Mouse (Mus musculus): ENCODE results near the gene Shank1.

Shank1 gene

DNA sequence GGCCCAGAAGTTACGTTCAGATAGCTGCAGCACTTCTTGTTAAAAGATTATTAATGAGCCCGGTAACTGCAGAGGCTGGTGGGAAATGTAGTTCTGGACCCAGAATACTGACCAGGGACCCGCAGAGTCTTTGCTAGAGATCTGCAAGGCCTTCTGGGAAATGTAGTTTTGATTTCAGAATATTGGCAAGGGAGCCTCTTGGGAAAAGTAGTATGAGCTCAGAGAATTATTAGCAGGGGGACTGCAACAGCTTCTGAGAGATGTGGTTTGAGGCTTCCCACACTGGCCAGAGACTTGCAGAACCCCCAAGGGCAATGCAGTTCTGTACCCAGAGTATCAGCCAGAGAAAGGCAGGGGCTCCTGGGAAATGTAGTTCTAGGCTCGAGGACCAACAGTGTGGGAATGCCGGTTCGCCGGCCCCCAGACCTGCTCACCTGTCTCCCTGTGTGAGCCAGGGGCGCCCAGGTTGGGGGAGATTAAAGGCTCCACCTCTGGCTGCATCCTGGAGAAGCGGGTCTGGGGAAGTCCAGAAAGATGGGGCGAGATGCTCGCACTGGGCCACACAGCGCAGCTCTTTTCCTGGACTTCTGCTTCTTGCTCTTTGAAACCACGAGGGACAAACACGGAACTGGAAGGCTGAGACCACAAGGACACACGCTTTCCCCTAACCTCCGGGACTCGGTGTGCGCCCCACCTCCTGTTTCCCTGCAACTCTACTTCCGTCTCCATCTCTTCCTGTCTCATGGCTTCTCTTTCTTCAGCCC, 64.0 kb downstream of the Shank1 start:
- DNase-seq (ENCODE audit: low spot score), result peak; percentile 90

DNA sequence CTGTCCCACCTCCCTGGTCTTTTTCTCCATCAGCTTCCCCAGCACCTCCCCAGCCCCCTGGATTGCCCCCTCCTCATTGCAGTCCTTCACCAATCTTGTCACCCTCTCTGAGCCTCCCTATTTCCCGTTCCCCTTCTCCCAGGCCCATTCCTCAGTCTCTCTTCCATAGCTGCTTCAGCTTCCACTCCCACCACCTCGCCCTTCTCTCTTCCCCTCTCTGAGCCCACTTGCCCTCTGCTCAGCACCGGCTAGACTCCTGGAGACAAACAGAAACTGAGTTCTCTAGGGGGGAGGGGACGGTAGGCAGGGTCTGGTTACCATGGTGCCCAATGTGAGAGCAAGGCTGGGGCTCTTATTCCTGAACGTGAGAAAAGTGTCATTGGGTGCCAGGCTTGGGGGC, 64.7 kb downstream of the Shank1 start:
- DNase-seq (ENCODE audit: low spot score), result peak; percentile 26

DNA sequence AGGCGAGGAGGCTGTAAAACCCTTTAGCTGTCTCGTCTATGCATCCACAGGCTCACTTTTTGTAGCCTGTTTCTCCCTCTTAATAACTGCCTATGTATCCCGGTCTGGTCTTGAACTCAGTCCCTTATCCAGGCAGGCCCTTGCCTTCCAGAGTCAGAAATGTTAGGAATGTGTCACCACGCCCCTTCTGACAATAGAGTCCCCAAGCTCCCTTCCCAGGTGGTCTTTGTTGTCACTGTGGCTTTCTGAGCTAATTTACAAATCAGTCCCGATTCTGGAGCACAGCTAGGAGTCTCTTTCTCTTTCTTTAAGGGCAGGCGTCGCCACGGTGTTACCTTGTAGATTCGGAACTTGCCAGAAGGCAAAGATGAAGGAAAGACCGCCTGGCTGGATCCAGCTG, 65.2 kb downstream of the Shank1 start:
- peak; percentile 26 for DNase-seq (ENCODE audit: low spot score)

DNA sequence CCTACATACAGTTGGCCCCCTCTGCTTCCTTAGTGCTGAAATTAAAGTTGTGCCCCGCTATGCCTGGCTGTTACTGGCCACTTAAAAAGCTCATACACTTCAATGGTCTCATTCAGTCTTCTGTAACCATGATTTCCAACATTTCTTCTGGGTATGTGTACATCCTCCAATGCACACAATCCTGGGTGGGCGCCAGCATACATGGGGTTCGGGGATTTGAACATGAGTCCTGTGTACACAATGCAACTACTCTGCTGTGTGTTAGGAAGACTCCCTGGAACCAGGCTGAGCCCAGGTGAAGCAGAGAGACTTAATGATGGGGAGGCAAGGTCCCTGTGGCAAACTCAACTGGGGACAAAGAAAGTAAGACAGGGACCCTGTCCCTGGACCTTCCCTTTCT, 65.7 kb downstream of the Shank1 start:
- no peak for DNase-seq (ENCODE audit: low spot score)

DNA sequence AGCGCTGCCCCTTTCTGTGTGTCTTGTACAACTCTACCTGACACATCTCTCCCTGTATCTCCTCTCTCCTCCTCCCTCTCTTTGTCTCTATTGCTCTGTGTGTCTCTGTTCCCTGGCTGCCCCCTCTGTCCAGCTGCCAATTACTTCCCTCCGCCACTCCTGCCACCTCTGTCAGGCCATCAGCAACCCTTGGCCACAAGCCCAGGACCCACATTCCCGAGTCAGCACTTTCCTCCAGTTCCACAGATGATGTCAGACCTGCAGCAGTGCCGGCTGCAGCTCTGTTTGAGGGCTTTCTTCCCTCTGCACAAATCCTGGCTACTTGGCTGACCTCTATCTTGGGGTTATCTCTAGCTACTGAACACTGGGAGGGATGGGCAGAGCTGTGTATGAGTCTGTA, 68.2 kb downstream of the Shank1 start:
- no peak for DNase-seq (ENCODE audit: low spot score)

DNA sequence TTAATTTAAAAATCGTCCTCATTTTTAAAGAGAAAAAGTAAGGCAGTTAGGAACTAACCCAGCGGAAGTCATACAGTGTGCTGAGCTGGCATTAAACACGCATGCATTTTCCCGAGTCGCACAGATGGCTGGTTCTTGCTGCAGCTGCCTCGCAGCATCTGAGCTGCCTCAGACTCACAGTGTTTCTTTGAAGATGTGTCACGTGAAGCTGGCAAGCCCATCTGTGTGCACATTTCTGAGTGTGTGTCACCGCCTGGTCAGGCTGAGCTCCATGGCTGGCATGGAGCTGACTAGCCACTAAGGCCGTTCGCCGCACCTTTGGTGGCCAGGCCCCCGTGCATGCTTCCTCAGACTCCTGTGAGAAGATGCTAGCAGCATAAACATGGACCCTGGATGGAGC, 72.5 kb downstream of the Shank1 start:
- no peak for DNase-seq (ENCODE audit: low spot score)

DNA sequence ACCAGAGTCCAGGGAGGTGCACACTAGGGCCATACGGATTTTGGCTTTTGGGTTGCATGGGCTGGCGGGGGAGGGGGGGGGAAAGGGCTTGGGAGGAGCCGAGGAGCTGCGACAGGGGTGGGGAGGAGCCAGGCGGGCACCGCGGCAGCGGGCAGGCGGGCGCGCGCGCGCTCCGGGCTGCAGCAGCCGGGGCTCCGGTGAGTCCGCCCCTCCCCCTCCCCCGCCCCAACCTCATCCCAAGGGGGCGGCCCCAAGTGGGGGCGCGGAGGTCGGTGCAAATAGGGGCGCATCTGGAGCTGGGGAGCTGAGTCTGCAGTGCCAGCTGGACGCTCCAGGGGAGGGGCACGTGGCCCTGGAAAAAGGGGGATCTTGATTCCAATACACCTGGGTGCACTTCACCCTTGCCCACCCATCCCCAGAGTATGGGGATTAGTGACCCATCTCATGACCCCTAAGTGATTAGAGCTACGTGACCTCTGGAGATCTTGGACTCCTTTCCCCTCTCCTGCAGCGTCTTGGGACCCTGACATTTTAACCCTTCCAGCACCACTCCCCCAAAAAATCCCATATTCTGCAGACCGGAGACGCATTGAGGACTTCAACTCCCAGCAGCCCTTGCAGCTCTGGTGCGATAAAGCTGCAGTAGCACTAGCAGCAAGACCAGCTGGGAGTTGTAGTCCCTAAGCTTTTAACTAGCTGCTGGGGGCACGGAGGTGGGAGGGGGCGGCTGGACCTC, 74.1 kb downstream of the Shank1 start, which contains the start of gene Syt3:
TSS of gene Syt3 (plus strand) at position 123 of the 736 bp plus-strand sequence.
- peak; percentile 82 for DNase-seq (ENCODE audit: low spot score)

DNA sequence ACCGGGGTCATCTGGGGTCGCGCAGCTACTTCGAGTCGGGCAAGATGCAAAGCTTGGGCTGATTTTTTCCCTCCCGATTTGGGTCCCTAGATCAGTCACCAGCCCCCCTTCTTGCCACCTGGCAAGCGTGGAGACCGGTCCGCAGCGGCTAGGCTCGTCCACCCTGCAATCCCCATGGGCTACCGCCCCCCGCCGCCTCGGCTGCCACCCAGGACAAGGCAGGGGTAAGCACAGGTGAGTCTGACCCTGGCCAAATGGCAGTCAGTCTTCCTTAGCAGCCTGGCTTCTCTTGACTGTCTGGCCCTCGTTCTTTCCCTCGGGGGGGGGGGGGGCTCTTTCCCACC, 74.6 kb downstream of the Shank1 start:
- no peak for DNase-seq (ENCODE audit: low spot score)

DNA sequence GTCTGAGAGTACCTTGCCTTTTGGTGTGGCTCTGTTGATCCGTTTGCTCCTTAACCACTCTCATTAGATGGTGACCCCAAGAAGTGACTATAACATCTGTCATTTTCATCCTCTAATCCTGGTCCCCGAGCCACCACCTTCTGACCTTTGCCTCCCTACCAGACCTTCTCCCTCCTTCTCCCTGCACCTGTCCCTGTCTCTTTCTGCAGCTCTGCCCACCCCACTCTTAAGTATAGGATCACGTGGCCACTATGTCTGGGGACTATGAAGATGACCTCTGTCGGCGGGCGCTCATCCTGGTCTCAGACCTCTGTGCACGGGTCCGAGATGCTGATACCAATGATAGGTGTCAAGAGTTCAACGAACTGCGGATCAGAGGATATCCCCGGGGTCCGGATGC, 75.7 kb downstream of the Shank1 start, which contains the start of gene 1700008O03Rik:
TSS of gene 1700008O03Rik (minus strand) at position 101 of the 400 bp plus-strand sequence.
- DNase-seq (ENCODE audit: low spot score), result no peak

DNA sequence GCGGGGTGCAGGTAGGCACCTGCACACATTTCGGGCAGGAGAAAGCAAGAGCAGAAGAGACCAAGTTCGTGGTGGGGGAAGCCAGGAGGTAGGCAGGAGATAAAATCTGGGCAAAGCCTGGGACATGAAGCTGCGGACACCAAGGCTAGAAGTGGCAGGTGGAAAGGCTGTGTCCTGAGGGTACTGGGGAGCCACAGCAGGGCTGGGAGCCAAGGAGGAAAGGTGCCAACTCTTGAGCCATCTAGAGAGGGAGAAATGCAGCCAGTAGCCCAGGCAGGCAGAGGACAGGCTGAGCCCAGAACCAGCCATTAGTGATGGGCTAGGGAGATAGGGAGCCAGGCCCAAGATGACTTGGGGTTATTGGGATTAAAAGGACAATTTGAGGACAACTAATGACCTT, 81.8 kb downstream of the Shank1 start:
- DNase-seq (ENCODE audit: low spot score), result no peak

DNA sequence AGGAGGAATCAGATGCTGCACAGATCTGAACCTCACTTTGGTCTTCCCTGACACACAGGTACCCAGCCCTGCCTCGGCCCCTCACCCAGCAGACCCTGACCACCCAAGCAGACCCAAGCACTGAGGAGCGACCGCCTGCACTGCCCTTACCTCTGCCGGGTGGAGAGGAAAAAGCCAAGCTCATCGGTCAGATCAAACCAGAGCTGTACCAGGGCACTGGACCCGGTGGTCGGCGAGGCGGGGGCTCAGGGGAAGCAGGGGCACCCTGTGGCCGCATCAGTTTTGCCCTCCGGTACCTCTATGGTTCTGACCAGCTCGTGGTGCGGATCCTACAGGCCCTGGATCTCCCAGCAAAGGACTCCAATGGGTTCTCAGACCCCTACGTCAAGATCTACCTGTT, 82.3 kb downstream of the Shank1 start:
- no peak for DNase-seq (ENCODE audit: low spot score)

DNA sequence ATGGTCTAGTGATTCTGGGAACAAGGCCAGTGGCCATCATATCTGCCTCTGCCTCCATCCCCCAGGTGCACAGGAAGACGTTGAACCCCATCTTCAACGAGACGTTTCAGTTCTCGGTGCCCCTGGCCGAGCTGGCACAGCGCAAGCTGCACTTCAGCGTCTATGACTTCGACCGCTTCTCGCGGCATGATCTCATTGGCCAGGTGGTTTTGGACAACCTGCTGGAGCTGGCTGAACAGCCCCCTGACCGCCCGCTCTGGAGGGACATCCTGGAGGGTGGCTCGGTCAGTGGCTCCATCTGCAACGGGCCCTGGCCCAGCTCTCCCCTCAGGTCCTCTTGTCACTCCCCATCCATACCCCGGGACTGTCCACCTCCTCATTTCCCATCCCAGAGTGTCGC, 83.2 kb downstream of the Shank1 start:
- no peak for DNase-seq (ENCODE audit: low spot score)

DNA sequence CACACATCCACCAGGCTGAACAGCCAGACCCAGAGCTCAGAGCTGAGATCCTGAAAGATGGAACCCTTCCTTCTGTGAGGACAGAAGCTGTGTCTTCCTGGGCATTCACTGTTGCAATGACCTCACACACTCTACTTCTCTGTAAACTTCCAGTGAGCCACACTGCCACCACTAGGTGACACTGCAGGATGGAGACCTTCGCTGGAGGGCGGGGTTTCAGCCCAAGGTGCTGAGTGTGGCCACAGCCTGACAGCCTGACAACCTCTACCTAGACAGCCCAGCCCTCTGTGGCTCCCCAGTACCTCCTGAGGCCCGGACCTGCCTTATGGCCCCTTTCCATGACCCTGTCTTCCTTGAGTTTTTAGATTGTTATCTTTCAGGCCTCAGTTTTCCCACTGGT, 88.5 kb downstream of the Shank1 start:
- peak; percentile 74 for DNase-seq (ENCODE audit: low spot score)

DNA sequence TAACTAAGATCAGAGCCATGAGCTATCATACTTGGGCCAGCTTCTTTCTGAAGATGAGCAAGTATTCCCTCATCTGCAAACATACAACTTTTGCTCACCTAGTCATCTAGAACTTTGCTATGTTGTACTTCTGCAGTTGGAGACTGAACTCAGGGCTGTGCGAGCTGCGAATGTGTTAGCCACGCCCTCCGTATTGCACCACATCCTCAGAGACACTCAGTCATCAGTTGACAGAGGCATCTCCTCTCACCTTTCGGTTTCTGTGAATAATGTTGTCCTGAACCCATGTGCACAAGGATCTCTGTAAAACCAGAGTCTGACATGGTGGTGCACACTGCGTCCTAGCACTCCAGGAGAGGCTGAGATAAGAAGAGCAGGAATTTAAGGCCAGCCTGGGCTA, 91.6 kb downstream of the Shank1 start:
- DNase-seq (ENCODE audit: low spot score), result no peak

DNA sequence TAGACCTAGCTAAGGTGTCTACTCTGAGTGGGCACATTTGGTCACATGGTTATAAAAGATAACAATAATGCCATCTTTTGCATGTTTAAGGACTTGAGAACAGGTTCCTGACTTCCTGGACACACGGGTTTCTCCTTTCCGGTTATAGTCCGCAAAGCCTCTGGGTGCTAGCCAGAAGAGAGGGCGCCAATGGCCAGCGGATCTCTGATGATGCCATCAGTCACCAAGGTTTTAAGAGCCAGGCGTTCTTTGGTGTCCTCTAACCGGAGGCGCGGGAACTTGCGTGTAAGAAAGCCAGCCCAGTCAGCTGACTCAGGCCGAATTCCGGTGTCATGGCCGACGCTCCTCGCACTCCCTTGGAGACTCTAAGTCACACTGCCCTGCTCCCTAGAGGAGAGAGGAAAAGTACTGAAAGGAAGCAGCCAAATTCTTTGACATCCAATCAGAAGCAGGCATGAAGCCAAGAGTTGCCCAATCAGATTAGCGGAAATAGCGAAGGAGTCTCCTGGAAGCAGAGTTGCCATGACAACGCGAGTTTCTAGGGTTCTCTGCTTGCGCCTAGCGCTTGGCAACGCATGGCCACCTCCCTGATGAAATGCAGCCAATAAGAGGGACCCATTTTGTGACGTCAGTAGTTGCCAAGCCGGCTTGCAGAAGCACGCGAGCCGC, 95.4 kb downstream of the Shank1 start:
- peak; percentile 99 for DNase-seq (ENCODE audit: low spot score)

DNA sequence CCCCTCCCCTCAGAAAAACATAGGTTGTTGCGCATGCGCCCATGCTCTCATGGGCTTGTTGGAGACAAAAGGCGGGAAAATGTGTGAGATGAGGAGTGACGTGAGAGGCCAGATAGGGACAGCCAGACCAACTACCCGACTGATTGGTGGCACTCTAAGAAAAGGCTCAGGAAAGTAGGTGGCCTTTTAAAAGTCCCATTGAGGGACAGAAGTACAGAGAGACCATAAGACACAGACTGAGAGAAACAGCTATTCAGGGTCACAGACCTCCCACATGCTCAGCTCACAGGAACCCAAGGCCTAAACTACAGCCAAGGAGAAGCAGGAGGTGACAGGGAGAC, 95.9 kb downstream of the Shank1 start:
- no peak for DNase-seq (ENCODE audit: low spot score)
